Mouse (Mus musculus): ENCODE results near the gene Hopx. TPM values are rescaled to one million over a fixed set of nuclear protein-coding genes. Genes with fewer than 3 reads are reported as not detected.

The Hopx gene
- 88.2 and 88.6 TPM in 2 replicates for polyA plus RNA-seq (2012; rRNA removed)

DNA sequence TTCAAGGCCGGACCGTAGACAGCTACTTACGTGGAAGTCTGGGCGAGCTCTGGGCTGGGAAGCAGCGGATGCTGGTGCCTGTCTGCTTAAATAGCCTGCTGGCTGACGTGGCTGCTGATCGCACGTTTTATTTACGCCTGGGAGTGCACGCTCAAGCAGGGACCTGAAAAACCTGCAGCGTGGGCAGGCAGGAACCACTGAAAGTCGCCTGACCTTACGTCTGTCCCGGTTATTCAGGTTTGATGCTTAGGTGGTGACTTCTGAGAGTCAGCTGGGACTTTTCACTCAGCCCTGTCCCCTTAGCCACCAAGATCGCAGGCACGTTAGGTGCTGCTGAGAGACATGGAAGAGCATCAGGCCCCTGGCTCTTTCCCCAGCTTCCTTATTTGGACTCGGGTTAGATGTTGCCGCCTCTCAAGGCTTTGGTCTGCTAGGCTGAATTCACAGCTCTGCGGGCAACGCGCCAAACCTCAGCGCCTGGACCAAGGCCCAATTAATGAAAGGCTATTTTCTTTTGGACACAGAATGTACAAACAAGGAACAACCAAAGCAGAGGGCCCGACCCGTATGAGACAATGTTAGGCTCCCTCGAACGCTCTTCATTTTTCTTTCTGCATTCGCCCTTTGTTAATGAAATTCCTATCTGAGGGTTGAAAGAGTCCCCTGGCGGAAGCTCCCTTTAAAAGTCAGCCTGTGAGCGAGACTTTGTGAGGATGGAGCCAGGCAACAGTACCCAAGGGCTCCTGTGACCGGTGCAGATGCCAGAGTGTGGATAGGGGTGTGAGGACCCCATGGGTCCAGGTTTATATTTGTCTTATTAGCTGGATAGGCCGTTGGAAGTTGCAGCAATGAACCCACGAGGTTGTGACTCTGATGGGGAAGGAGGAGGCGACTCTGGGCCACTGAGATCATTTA lies at the start of gene Hopx:
TSS of gene Hopx (minus strand) at position 305 of the 915 bp plus-strand sequence.
- 0 out of 2 replicates have a peak, but pooled peaks cover 2% of the 10 kb centered on the region for H3K4me1 ChIP-seq (ENCODE audit: control insufficient read depth, insufficient read depth, low read length)
- H3K27ac ChIP-seq (ENCODE audit: insufficient read depth, low read length): no peak within 1 kb of the TSS
- TF ChIP-seq CTCF (IDR thresholded peaks at IDR 0.05; ENCODE audit: extremely low read depth, insufficient read depth, low read length) (no peak), POLR2A (IDR thresholded peaks at IDR 0.05; ENCODE audit: extremely low read depth, insufficient read depth, low read length) (no peak)
- H3K4me3 ChIP-seq (ENCODE audit: insufficient read depth, low read length): no peak within 1 kb of the TSS

GRCm38 (mm10) chr5:77163597-77163996 lies 48.7 kb upstream of the Hopx start:
- no peak overlapping the region for H3K4me3 ChIP-seq (ENCODE audit: insufficient read depth, low read length)
- H3K27ac ChIP-seq (ENCODE audit: insufficient read depth, low read length): no peak overlapping the region
- H3K4me1 ChIP-seq (ENCODE audit: control insufficient read depth, insufficient read depth, low read length): no peaks in the 10 kb centered on the region
- TF ChIP-seq CTCF (IDR thresholded peaks at IDR 0.05; ENCODE audit: extremely low read depth, insufficient read depth, low read length) (no peak), POLR2A (IDR thresholded peaks at IDR 0.05; ENCODE audit: extremely low read depth, insufficient read depth, low read length) (no peak)

- Histone ChIP-seq H3K4me3 (ENCODE audit: insufficient read depth, low read length) (no peak overlapping the region), H3K27ac (ENCODE audit: insufficient read depth, low read length) (no peak overlapping the region), H3K4me1 (ENCODE audit: control insufficient read depth, insufficient read depth, low read length) (no peaks in the 10 kb centered on the region)
- TF ChIP-seq POLR2A (IDR thresholded peaks at IDR 0.05; ENCODE audit: extremely low read depth, insufficient read depth, low read length): no peak
- no peak for TF ChIP-seq CTCF (IDR thresholded peaks at IDR 0.05; ENCODE audit: extremely low read depth, insufficient read depth, low read length)
Observed at GRCm38 (mm10) chr5:77162566-77162965, 47.6 kb upstream of the Hopx start.

DNA sequence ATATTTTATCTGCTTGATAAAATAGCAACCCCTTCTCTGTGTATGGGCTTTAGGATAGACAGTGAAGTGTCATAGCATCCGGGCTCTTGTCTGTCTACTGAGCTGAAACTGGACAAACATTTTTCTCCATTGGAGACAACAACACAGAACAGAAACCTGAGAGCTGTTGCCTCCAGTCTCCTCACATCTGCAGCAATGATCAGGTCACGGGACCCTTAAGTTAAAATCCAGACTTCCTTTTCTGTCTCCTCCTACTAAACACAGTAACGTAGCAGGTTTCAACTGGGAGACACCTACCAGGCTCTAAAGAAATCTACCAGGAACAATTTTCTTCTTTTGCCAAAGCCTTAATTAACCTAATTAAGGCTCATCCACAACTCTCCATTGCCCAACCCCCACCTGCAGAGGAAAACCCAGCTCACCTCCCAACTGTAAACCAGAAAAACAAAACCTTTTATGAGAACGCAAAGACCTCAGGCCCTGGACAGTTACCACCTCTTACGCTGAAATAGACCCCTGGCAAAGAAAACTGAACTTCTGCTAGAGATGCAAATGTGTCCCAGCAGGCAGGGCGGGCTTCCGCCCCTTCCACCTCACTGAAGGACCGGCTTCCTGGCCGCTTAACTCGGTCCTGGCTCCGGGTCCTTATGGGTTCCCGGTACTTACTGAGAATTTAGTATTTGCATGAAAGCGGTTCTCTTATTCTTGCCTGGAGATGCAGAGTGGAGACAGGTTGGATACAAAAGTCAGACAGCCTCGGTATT lies 43.0 kb upstream of the Hopx start:
- Histone ChIP-seq H3K4me1 (ENCODE audit: control insufficient read depth, insufficient read depth, low read length) (no peaks in the 10 kb centered on the region), H3K27ac (ENCODE audit: insufficient read depth, low read length) (no peak overlapping the region), H3K4me3 (ENCODE audit: insufficient read depth, low read length) (no peak overlapping the region)
- TF ChIP-seq CTCF (IDR thresholded peaks at IDR 0.05; ENCODE audit: extremely low read depth, insufficient read depth, low read length) (no peak), POLR2A (IDR thresholded peaks at IDR 0.05; ENCODE audit: extremely low read depth, insufficient read depth, low read length) (no peak)

- TF ChIP-seq CTCF (IDR thresholded peaks at IDR 0.05; ENCODE audit: extremely low read depth, insufficient read depth, low read length) (no peak), POLR2A (IDR thresholded peaks at IDR 0.05; ENCODE audit: extremely low read depth, insufficient read depth, low read length) (no peak)
- H3K4me3 ChIP-seq (ENCODE audit: insufficient read depth, low read length): no peak overlapping the region
- no peak overlapping the region for H3K27ac ChIP-seq (ENCODE audit: insufficient read depth, low read length)
- H3K4me1 ChIP-seq (ENCODE audit: control insufficient read depth, insufficient read depth, low read length): no peaks in the 10 kb centered on the region
Observed at GRCm38 (mm10) chr5:77156938-77157337, 42.0 kb upstream of the Hopx start.

DNA sequence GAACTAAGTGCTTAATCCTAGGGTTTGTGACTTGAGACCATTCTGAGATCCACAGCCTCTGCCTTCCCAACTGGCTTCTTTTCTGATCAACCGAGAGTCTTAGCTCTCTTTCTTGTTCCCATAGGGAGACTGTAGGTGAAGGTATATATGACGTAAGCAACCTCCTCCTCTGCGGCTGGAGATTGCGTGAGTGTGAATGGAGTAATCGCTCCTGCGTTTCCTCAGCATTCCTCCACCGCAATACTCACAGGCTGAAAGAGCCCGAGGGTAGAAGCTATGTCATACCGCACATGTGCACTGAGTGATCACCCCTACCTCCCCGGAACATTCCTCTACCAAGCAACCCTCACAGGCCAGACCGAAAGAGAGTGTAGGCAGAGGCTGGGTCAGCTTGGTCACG lies 40.6 kb upstream of the Hopx start:
- Histone ChIP-seq H3K4me1 (ENCODE audit: control insufficient read depth, insufficient read depth, low read length) (no peaks in the 10 kb centered on the region), H3K27ac (ENCODE audit: insufficient read depth, low read length) (no peak overlapping the region), H3K4me3 (ENCODE audit: insufficient read depth, low read length) (no peak overlapping the region)
- no peak for TF ChIP-seq CTCF (IDR thresholded peaks at IDR 0.05; ENCODE audit: extremely low read depth, insufficient read depth, low read length)
- TF ChIP-seq POLR2A (IDR thresholded peaks at IDR 0.05; ENCODE audit: extremely low read depth, insufficient read depth, low read length): no peak

GRCm38 (mm10) chr5:77154812-77155211 lies 39.9 kb upstream of the Hopx start:
- Histone ChIP-seq H3K4me1 (ENCODE audit: control insufficient read depth, insufficient read depth, low read length) (no peaks in the 10 kb centered on the region), H3K27ac (ENCODE audit: insufficient read depth, low read length) (no peak overlapping the region), H3K4me3 (ENCODE audit: insufficient read depth, low read length) (no peak overlapping the region)
- TF ChIP-seq CTCF (IDR thresholded peaks at IDR 0.05; ENCODE audit: extremely low read depth, insufficient read depth, low read length): no peak
- TF ChIP-seq POLR2A (IDR thresholded peaks at IDR 0.05; ENCODE audit: extremely low read depth, insufficient read depth, low read length): no peak

GRCm38 (mm10) chr5:77151738-77152137 lies 36.8 kb upstream of the Hopx start:
- no peak for TF ChIP-seq POLR2A (IDR thresholded peaks at IDR 0.05; ENCODE audit: extremely low read depth, insufficient read depth, low read length)
- H3K4me3 ChIP-seq (ENCODE audit: insufficient read depth, low read length): no peak overlapping the region
- no peak overlapping the region for H3K27ac ChIP-seq (ENCODE audit: insufficient read depth, low read length)
- H3K4me1 ChIP-seq (ENCODE audit: control insufficient read depth, insufficient read depth, low read length): no peaks in the 10 kb centered on the region

DNA sequence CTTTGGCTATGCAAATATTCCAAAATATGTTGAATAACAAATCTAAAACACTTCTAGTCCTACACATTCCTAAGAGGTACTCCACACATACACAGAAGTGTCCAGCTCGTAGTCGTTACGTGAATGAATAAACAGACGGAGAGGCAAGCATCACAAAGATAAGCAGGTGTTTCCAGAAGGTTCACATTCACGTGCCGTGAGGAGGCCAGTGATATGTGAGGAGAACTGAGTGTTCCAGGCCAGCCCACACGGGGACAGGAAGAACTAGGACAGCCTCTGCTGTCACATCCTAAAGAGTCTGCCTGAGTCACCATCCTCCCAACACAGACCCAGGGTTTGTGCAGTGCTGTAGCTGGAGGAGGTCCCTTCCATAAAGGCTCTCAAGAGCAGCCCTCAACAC lies 36.2 kb upstream of the Hopx start:
- TF ChIP-seq POLR2A (IDR thresholded peaks at IDR 0.05; ENCODE audit: extremely low read depth, insufficient read depth, low read length) (no peak), CTCF (IDR thresholded peaks at IDR 0.05; ENCODE audit: extremely low read depth, insufficient read depth, low read length) (no peak)
- Histone ChIP-seq H3K27ac (ENCODE audit: insufficient read depth, low read length) (no peak overlapping the region), H3K4me3 (ENCODE audit: insufficient read depth, low read length) (no peak overlapping the region), H3K4me1 (ENCODE audit: control insufficient read depth, insufficient read depth, low read length) (no peaks in the 10 kb centered on the region)

Data from cortical plate, adult 2 months (tissue).